Mouse (Mus musculus) R1 (cell line): ENCODE measurements around the gene Sval1.

ENCODE experiments used
- DNase-seq: peaks from one replicate; pipeline ENCODE4 v3.0.0-alpha.2; 2018; ENCODE audit warnings: low read depth, low spot score

Gene Sval1

GRCm38 (mm10) chr6:41951330-41951729, at the start of gene Sval1:
Gene Sval1 (plus strand): TSS chr6:41951630.
- no peak for DNase-seq

GRCm38 (mm10) chr6:41911625-41912024, 39.8 kb upstream of the Sval1 start:
- DNase-seq: no peak

DNA sequence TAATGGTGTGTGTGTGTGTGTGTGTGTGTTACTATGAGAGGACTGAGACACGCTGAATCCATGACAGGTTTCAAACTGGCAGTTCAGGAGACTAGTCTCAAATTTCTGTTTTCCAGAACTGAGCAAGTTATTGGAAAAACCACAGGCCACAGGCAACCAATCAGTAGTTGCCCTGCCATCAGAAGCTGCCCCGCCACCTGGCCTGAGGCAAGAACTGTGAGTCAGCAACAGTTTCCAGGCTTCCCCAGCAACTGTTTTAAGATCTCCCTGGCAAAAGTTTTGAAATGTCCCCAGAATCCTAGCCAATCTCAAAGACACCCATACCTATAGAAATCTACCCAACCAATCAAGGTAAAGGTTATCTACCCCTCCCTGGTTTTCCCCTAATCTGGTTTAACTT, 36.5 kb upstream of the Sval1 start:
- DNase-seq: no peak

- no peak for DNase-seq
These were observed 16.4 kb downstream of the Sval1 start, which contains the start of gene Sval3 for GRCm38 (mm10) chr6:41967840-41968239. Gene Sval3 (plus strand): TSS chr6:41968140.
